In the genomic region with DNA sequence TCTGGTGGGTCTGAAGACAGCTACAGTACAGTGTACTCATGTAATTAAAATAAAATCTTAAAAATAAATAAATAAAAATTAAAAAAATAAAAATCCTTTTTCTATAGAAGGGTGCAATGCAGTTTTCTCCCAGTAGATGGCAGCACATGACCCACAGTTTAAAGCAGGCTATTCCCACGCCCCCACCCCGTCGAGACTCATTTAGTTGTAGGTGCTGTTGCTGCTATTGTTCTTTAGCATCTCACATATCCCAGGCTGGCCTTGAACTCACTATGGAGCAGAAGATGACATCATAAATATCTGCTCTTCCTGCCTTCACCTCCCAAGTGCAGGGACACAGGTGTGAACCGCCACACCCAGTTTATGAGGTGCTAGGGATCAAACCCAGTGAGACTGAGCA, we compare ENCODE assay signal across 9 mouse cellular contexts. TPM values are rescaled to one million over a fixed set of nuclear protein-coding genes. Genes with fewer than 3 reads are reported as not detected.
DNase-seq lines count a peak whose midpoint lies in the region; ATAC-seq lines count a peak whose summit lies in the region.
"Had no signal": no experiment of that assay in that cellular context is flagged by ENCODE, and none has a peak within 500 bp of the region (broad histone marks: within the 10 kb centered on the region; RNA-seq: fewer than 3 reads in every experiment).

No protein-coding gene starts in this region.

- no peaks in the 10 kb centered on the region for H3K27me3 ChIP-seq in hindbrain, embryonic 10.5 days (ENCODE audit: insufficient read depth, poor library complexity, severe bottlenecking)
- no peaks in the 10 kb centered on the region; the same call in 1 of the 2 replicates for H3K27me3 ChIP-seq in hindbrain, embryonic 12.5 days
- no peaks in the 10 kb centered on the region for H3K27me3 ChIP-seq in intestine, embryonic 16.5 days (replicated peaks; ENCODE audit: control insufficient read depth, insufficient read depth, low read length)

- WGBS in hindbrain, embryonic 10.5 days = 28% methylated on average over 4 of the region's 4 CpGs
- 28% methylated on average over 4 of the region's 4 CpGs for WGBS in hindbrain, embryonic 12.5 days
- WGBS in intestine, embryonic 16.5 days = 18% methylated on average over 4 of the region's 4 CpGs

- no peak overlapping the region for H3K4me2 ChIP-seq in hindbrain, embryonic 12.5 days (replicated peaks)
- H3K4me2 ChIP-seq in intestine, embryonic 16.5 days (ENCODE audit: low read depth, low read length) = no peak overlapping the region

- peaks cover 10% of the 10 kb centered on the region; the same call in 1 of the 2 replicates for H3K4me1 ChIP-seq in hindbrain, embryonic 10.5 days (replicated peaks)
- H3K4me1 ChIP-seq in hindbrain, embryonic 12.5 days = no peaks in the 10 kb centered on the region
- no peaks in the 10 kb centered on the region for H3K4me1 ChIP-seq in intestine, embryonic 16.5 days (ENCODE audit: control insufficient read depth, insufficient read depth, low read length)

- no peaks in the 10 kb centered on the region for H3K36me3 ChIP-seq in hindbrain, embryonic 10.5 days
- H3K36me3 ChIP-seq in hindbrain, embryonic 12.5 days = no peaks in the 10 kb centered on the region
- H3K36me3 ChIP-seq in intestine, embryonic 16.5 days (ENCODE audit: control insufficient read depth, insufficient read depth, low read length) = no peaks in the 10 kb centered on the region

- no peak for ATAC-seq in hindbrain, embryonic 12.5 days (ENCODE audit: low FRiP score)
- no peak for ATAC-seq in intestine, embryonic 16.5 days

- no peak overlapping the region for H3K27ac ChIP-seq in hindbrain, embryonic 10.5 days
- H3K27ac ChIP-seq in hindbrain, embryonic 12.5 days = no peak overlapping the region
- H3K27ac ChIP-seq in intestine, embryonic 16.5 days (ENCODE audit: low read length) = no peak overlapping the region

- peak; percentile 12 for DNase-seq in hindbrain, embryonic 10.5 days (ENCODE audit: low spot score)
- DNase-seq in urinary bladder, postnatal 14 days (ENCODE audit: low spot score) = peak; percentile 52
- no peak for DNase-seq in urinary bladder, postnatal 10 days (ENCODE audit: low spot score)
- DNase-seq in cerebellum, postnatal 25 days = peak; percentile 38 to 71
- DNase-seq in layer of hippocampus, postnatal 10 days (ENCODE audit: low spot score in 2 of 2) = peak; percentile 55 to 64
- peak; percentile 56 for DNase-seq in right cerebral cortex, postnatal 4 days

- H3K9ac ChIP-seq in hindbrain, embryonic 12.5 days = no peak overlapping the region
- no peak overlapping the region for H3K9ac ChIP-seq in intestine, embryonic 16.5 days (ENCODE audit: low read depth, low read length)

- no peak overlapping the region for H3K4me3 ChIP-seq in hindbrain, embryonic 10.5 days
- no peak overlapping the region for H3K4me3 ChIP-seq in hindbrain, embryonic 12.5 days
- H3K4me3 ChIP-seq in intestine, embryonic 16.5 days (ENCODE audit: low read length) = no peak overlapping the region

- H3K9me3 ChIP-seq in hindbrain, embryonic 10.5 days = no peaks in the 10 kb centered on the region
- H3K9me3 ChIP-seq in hindbrain, embryonic 12.5 days (replicated peaks) = no peaks in the 10 kb centered on the region
- no peaks in the 10 kb centered on the region for H3K9me3 ChIP-seq in intestine, embryonic 16.5 days (ENCODE audit: control insufficient read depth, low read length)

RNA-seq across cellular contexts. Expression of a gene that starts 20.5 kb away (rescaled TPM):
- not detected in 2 replicates for polyA plus RNA-seq in hindbrain, embryonic 10.5 days (2016; fragmentation: Nextera tagmentation; extraction: Ambion mirVana)
- not detected in 2 replicates for polyA plus RNA-seq in hindbrain, embryonic 12.5 days (2016; fragmentation: Nextera tagmentation; extraction: Ambion mirVana)
- total RNA-seq in layer of hippocampus, postnatal 10 days (2021) = not detected
- 0.11 and 0.18 TPM in 2 replicates for polyA plus RNA-seq in intestine, embryonic 16.5 days (2015; fragmentation: Nextera tagmentation; extraction: Ambion mirVana)
- total RNA-seq: left cerebral cortex, postnatal 36 days had no signal

RNA-seq across cellular contexts. Expression of a gene that starts 48.5 kb away (rescaled TPM):
- 15.9 and 16.6 TPM in 2 replicates for polyA plus RNA-seq in hindbrain, embryonic 10.5 days (2016; fragmentation: Nextera tagmentation; extraction: Ambion mirVana)
- 12.4 and 13.7 TPM in 2 replicates for polyA plus RNA-seq in hindbrain, embryonic 12.5 days (2016; fragmentation: Nextera tagmentation; extraction: Ambion mirVana)
- total RNA-seq in layer of hippocampus, postnatal 10 days (2021) = 1 to 10 TPM; 2.6 to 3.0 TPM
- 9.3 and 9.6 TPM in 2 replicates for polyA plus RNA-seq in intestine, embryonic 16.5 days (2015; fragmentation: Nextera tagmentation; extraction: Ambion mirVana)
